Mouse (Mus musculus): Measurements from ENCODE around the gene Zmynd12. TPM values are rescaled to one million over a fixed set of nuclear protein-coding genes. Genes with fewer than 3 reads are reported as not detected.

Zmynd12 gene
- 0.40 and 0.64 TPM in 2 replicates for polyA plus RNA-seq (2015; fragmentation: Nextera tagmentation; extraction: Ambion mirVana)

GRCm38 (mm10) chr4:119422294-119422964, at the start of gene Zmynd12, which contains the start of gene Ppcs:
Gene Zmynd12 (plus strand): TSS chr4:119422814.
Gene Ppcs (minus strand): TSS chr4:119422420.

DNA sequence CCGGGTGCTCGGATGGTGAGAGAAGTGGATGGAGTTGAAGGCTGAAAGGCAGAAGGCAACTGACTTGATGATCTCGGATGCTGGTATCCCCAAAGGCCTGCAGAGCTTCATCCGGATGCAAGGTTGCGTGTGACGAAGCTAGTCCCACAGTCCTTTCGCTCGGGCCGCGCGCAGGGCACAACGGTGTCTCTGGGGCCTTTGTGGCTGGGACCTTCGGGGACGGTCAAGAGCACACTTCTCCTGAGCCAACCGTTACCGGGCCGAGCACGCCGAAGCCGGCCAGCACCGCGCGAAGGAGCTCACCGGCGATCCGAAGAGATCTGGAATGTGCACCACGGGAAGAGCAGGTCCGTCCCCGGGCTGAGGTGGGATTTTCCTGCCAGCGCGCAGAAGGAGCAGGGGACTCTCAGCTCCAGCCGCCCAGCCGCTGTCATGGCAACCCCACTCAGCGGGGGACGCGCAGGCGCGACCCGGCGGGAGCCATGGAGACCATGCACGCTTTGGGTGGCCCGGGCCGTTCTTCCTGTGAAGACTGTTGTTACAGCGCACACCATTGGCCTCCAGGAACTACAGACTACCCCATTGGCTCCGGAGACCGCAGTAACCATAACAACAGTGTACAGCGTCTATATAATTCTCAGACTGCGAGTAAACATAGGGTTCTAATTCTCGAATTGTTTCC, 7.4 kb upstream of the Zmynd12 start, which contains the start of gene Ccdc30:
Gene Ccdc30, minus strand, starts transcription at position 450 of the 682 bp plus-strand sequence.

GRCm38 (mm10) chr4:119492291-119492932, 69.8 kb downstream of the Zmynd12 start, which contains the start of gene Rimkla:
Gene Rimkla (minus strand): TSS chr4:119492628.

Other genes with a start within 250 kb of the Zmynd12 start
- 3.4 and 3.7 TPM in 2 replicates for gene Zfp691, start 248.6 kb upstream of the Zmynd12 start, polyA plus RNA-seq (2015; fragmentation: Nextera tagmentation; extraction: Ambion mirVana)
- gene Ermap, start 232.8 kb upstream of the Zmynd12 start, polyA plus RNA-seq (2015; fragmentation: Nextera tagmentation; extraction: Ambion mirVana): 0.43 and 0.82 TPM in 2 replicates
- 176 and 177 TPM in 2 replicates for gene Svbp, start 227.5 kb upstream of the Zmynd12 start, polyA plus RNA-seq (2015; fragmentation: Nextera tagmentation; extraction: Ambion mirVana)
- 0.13 and 0.41 TPM in 2 replicates for gene Tmem269, start 204.6 kb upstream of the Zmynd12 start, polyA plus RNA-seq (2015; fragmentation: Nextera tagmentation; extraction: Ambion mirVana)
- 19.6 and 25.0 TPM in 2 replicates for gene AU022252, start 190.1 kb upstream of the Zmynd12 start, polyA plus RNA-seq (2015; fragmentation: Nextera tagmentation; extraction: Ambion mirVana)
- 12.8 and 13.9 TPM in 2 replicates for gene P3h1, start 189.9 kb upstream of the Zmynd12 start, polyA plus RNA-seq (2015; fragmentation: Nextera tagmentation; extraction: Ambion mirVana)
- 5.6 and 6.3 TPM in 2 replicates for gene Cldn19, start 167.4 kb upstream of the Zmynd12 start, polyA plus RNA-seq (2015; fragmentation: Nextera tagmentation; extraction: Ambion mirVana)
- gene Ybx1, start 128.2 kb upstream of the Zmynd12 start, polyA plus RNA-seq (2015; fragmentation: Nextera tagmentation; extraction: Ambion mirVana): 978 and 1,085 TPM in 2 replicates
- 42.3 and 44.7 TPM in 2 replicates for gene Ppih, start 102.3 kb upstream of the Zmynd12 start, polyA plus RNA-seq (2015; fragmentation: Nextera tagmentation; extraction: Ambion mirVana)
- 21.9 and 24.6 TPM in 2 replicates for gene Ccdc30, start 7.3 kb upstream of the Zmynd12 start, polyA plus RNA-seq (2015; fragmentation: Nextera tagmentation; extraction: Ambion mirVana)
- 28.1 and 34.0 TPM in 2 replicates for gene Ppcs, start 394 bp upstream of the Zmynd12 start, polyA plus RNA-seq (2015; fragmentation: Nextera tagmentation; extraction: Ambion mirVana)
- 24.0 and 28.1 TPM in 2 replicates for gene Rimkla, start 69.8 kb downstream of the Zmynd12 start, polyA plus RNA-seq (2015; fragmentation: Nextera tagmentation; extraction: Ambion mirVana)
- 19.8 and 20.1 TPM in 2 replicates for gene Foxj3, start 114.2 kb downstream of the Zmynd12 start, polyA plus RNA-seq (2015; fragmentation: Nextera tagmentation; extraction: Ambion mirVana)
- gene Frg2f1, start 116.7 kb downstream of the Zmynd12 start, polyA plus RNA-seq (2015; fragmentation: Nextera tagmentation; extraction: Ambion mirVana): 13.7 and 14.6 TPM in 2 replicates
- not detected in 2 replicates for gene Guca2a, start 214.9 kb downstream of the Zmynd12 start, polyA plus RNA-seq (2015; fragmentation: Nextera tagmentation; extraction: Ambion mirVana)
- gene Guca2b, start 236.1 kb downstream of the Zmynd12 start, polyA plus RNA-seq (2015; fragmentation: Nextera tagmentation; extraction: Ambion mirVana): not detected in 2 replicates